Mouse (Mus musculus): ENCODE results near the gene Abcb6.
A peak's percentile ranks its signal among the peaks of the same experiment; 100 is the strongest.

Abcb6 gene

DNA sequence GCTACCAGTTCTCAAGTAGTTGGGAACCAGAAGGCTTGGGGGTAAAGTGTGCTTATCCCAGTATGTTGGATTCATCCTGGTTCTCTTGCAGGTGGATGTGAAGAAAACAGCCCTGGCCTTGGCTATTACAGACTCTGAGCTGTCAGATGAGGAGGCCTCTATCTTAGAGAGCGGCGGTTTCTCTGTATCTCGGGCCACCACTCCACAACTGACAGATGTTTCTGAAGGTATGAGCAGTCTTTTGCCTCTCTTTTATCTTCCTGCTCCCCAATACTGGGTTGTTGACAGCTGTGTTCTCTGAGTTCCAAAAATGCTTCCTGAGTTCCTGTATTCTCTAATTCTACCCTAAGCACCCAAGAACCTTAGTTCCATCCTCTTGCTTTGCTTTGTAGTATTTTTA lies 34.6 kb downstream of the Abcb6 start:
- no peak for DNase-seq (ENCODE audit: low spot score)

DNA sequence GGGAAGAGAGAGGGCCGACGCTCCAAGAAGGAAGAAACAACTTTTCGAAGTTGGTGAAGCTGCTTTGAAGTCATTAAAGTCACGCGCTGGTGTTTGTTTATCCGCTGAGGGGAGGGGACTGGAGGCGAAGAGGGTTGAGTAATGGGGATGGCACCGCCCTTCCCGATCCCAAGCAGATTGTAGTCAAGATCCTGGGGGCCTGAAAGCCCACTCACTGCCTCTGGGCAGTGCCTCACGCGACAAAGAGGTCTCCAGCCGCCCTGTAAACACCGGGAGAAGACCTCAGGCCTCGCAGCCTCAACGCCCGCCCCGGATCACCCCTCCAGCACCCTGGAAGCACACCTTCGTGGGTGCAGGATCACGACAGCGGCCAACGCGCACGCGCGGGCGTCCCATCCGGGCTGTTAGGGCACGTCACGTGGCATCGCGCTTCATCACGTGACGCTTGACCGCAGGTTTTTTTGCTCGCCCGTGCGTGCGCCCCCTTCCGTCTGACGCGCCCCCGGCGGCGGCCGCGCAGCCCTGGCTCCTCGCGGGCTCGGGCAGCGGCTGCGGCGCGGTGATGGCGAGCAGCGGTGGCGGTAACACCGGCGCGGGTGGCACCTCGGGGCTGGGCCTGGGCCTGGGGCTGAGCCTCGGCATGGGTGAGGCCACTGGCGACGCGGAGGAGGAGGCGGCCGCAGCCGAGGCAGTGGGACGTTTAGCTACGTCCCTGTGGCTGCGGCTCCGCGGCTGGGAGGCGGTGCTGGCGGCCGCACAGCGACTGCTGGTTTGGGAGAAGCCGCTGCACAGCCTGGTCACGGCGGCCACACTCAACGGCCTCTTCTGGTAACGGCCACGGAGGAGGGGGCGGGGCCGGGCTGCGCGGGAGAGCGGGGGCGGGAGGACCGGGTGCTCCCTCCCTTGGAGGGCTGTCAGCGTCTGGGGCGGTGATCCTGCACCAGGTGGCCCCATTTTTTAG lies 37.6 kb downstream of the Abcb6 start, which contains the start of the genes Cnppd1 and Retreg2:
Gene Cnppd1 (minus strand): TSS at position 411 of the 961 bp plus-strand sequence.
Gene Retreg2 (plus strand): TSS at position 478 of the 961 bp plus-strand sequence.
- DNase-seq (ENCODE audit: low spot score): peak; percentile 97

DNA sequence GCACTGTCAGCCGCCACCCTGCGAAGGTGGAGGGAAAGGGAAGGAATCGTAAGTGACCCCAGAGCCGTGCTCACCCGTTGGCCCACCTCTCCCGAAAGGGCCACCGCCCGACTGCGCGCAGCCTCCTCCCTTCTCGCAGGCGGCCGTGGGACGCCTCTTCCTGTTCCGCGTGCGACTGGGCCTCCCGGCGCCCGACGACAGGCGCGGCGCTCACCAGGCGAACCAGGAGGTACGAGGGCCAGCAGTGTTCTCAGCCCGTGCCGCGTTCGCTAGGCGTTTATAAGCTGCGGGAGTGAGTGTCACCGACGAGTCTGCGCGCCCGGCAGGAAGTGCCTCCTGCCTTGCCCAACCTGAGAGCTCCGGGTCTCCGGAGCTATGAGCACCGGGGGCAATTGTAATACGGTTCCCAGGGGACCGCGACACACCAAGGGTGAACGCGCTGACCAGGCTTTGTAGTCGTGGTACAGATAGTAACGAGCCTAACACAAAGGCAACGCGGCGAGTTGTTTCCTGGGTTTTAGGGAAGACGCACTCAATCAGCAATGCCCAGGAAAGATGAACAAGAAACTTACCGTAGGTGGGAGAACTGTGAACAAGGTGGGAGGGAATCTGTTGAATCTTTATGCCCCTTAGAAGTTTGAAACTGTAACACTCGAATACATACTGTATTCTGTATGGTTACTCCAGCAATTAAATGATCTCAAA lies 38.6 kb downstream of the Abcb6 start:
- peak; percentile 81 for DNase-seq (ENCODE audit: low spot score)

DNA sequence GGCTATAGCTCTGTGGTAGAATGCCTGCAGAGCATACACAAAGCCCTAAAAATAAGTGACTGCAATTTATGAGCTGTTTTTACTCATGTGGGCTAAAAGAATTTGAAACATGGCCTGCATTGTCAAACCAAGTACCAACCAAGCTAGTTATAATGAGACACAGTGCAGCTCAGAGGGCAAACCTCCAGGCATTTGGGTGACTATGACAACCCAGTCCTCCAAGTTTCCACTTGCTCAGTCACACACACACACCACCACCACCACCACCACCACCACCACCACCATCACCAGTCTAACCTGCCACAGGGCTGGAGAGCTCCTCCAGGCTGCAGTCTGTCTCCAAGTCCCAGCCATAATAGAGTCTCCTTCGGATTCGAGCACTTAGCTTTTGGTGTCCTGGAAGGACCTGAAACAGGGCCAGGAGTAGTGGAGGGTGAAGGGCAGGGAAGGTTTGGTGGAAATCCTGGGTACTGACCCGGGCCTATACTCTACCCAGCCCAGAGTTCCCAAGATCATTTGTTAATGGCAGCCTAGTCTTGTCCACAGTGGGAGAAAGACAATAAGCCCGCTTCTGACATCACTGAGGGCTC lies 39.5 kb downstream of the Abcb6 start:
- DNase-seq (ENCODE audit: low spot score): peak; percentile 15

DNA sequence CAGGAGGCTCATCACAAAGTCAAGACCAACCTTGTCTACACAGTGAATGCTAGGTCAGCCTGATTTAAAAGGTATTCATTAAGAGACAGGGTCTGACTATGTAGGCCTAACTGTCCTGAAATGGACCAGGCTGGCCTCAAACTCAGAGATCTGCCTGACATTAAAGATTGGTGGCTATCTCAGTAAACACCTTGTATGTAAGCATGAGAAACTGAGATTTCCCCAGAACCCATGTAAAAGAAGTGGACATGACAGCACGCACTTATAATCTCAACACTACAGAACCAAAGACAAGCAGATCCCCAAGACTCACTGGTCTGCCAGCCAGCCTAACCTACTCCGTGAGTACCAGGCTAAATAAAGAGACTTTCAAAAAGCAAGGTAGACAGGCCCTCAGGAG lies 41.7 kb downstream of the Abcb6 start:
- no peak for DNase-seq (ENCODE audit: low spot score)

DNA sequence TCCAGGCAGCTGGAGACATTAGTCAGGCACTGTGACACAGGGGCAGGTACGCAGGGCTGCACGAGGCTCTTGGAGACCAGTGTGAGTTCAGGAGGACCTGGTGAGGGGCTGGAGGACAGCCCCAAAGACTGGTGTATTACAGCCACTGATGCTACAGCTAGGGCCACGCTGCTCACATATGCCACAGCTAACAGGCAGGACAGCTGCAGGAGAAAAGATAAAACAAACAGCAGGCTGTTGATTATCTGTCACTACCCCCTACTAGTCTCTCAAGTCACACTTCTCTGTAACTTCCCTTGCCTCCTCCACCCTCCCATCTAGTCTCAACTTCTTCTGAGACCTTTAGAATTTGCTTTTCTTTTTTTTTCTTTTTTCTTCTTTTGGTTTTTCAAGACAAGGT lies 43.5 kb downstream of the Abcb6 start:
- no peak for DNase-seq (ENCODE audit: low spot score)

DNA sequence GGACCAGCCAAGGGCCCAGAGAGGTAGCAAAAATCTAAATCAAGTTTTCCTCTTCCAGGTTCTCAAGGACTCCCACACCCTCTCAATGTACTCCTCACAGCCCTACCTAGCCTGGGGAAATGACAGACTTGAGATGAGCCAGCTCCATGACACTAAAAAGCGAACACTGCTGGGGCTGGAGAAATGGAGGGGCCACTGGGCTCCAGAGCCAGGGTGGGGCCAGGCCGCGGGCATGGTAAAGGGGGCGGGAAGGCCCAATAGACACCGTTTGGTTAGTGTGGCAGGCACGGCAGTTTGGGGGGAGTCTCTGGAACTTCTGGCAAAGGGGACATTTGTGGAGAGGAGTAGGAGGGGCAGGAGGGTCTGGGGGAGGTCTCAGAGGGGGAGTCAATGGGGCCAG lies 43.9 kb downstream of the Abcb6 start:
- DNase-seq (ENCODE audit: low spot score): no peak

DNA sequence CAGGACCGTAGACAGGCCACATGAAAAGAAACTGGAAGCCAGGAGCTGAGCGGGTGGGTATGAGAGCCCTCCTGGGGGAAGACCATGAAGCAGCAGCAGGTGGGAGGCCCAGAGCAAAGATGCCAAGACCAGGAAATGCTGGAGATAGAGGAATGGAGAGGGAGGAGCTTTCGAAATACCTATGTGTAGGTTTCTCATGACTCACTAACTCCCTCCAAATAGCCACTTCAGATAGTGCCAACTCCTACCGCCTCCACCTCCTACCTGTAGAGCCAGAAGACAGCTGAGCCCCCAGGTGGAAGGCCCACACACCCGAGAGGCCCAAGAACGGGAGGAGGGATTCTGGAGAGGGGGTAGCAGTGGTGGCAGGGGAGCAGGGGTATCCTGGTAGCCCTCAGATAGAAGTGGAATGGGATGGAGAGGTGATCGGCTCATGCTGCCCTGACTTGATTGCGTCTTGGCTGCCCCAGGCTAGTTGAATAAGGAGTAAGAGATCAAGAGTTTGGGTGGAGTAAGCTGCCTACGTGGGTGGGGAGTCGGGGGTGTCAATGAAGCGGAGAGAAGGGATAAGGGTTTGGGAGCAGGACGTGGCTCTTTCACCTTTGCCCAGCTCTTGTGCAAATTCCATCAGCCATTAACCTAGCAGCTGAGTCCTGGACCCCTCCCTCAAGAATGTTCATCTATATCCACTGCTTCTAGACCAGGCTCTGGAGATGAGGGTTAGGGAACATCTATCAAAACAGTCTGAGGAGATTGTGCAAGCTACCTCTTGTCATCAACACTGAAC lies 46.6 kb downstream of the Abcb6 start, which contains the start of gene Slc23a3:
Gene Slc23a3 (minus strand): TSS at position 470 of the 787 bp plus-strand sequence.
- no peak for DNase-seq (ENCODE audit: low spot score)

DNA sequence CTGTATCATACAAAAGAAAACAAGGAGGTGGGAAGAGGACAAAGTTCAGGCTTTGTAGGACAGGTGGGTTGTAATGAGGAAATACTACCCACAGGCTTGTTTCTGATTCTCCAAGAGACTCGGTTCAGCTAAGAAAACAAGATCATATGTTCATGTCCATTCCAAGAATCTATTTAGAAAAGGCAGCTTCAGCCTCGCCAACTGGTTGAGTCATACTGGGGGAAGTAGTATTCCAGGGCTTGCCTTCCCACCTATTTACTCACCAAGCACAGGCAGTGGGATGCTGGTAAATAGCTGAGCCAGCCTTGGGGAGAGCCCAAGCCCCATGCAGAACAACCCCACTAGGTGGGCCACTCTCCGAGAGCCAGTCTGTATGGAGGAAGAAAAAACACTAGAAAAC lies 51.6 kb downstream of the Abcb6 start:
- no peak for DNase-seq (ENCODE audit: low spot score)

DNA sequence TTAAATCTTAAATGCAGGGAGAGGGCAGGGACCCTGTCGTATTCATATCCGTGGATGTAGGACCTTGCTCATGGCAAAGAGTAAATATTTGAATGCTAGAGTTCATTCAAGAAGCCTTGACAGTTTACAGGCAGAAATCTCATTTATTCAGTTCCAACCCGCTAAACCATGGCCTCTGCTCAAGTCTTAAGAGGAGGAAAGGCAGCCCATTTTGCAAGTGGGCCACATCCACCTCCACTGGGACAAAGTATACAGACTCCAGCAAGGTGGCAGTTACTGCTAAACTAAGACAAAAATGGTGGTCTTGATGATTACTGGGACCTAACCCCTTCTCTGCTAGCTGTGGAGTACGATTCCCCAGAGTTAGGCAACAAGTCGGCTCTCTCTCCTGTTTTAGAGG lies 54.8 kb downstream of the Abcb6 start:
- DNase-seq (ENCODE audit: low spot score): no peak

DNA sequence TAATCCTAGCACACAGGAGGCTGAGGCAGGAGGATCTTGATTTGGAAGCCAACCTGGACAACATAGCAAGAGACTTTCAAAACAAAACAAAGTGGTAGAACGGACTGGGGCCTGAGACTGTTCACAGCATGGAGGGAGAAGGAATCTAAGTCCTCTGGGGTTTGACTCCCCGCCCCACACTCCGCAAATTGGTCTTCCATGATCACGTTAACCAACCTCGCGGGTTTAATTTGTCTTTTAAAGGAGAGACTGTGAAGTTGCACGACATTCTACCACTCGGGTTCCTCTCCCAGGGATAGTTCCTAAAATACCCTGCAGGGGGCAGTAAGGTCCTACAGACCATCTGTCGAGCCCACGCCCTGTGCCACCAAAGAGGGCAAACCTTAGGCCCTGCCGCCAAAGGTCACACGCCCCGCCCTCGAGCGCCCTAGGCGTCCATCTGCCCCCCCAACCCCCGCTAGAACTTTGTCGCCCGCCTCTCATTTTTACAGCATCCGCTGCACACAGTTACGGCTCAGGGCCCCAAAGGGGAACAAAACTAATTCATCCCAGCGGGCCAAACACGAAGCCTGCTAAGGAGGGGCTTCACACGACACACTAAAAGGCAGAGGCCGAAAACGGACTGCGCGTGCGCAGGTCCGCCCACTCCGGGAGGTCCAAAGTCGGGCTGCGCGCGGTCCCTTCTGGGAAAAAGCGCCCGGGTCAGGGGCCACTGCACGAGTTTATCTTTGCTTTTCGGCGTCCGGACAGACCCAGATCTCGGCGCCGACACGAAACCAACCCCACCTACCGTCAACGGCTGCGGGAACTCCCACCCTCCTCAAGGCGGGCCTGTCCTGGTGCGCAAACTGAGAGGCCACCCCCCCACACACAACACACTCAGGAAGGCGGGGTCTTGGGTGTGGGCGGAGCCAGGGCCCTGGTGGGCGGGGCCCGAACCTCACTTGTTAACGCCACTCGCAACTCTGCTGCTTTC lies 55.6 kb downstream of the Abcb6 start, which contains the start of gene Nhej1:
Gene Nhej1 (minus strand): TSS at position 855 of the 976 bp plus-strand sequence.
- peak; percentile 91 for DNase-seq (ENCODE audit: low spot score)

DNA sequence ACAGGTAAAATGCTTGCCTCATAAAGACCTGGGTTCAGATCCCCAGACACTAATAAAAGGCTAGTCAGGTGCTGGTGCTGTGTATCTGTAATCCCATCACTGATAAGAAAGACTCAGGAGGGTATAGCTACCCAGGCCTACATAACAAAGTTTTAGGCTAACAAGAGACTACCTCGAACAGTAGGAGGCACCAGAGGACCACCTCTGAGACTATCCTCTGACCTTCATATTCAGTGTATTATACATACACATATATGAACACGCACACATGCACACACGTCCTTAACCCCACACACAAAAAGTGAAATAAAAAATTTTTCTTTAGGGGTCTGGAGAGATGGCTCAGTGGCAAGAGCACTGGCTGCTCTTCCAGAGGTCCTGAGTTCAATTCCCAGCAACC lies 58.0 kb downstream of the Abcb6 start:
- DNase-seq (ENCODE audit: low spot score): peak; percentile 23
